Mouse (Mus musculus): Measurements from ENCODE around the gene Gipc3. TPM values are rescaled to one million over a fixed set of nuclear protein-coding genes. Genes with fewer than 3 reads are reported as not detected.

Gene Gipc3
- polyA plus RNA-seq, 1 experiment from 2014 or later: 0.08 TPM

GRCm38 (mm10) chr10:81306173-81306668 lies 36.8 kb downstream of the Gipc3 start:
- WGBS: 86% methylated on average over 12 of the region's 12 CpGs

GRCm38 (mm10) chr10:81305663-81306062 lies 37.4 kb downstream of the Gipc3 start:
- Histone ChIP-seq H3K9ac (no peak overlapping the region), H3K36me3 (ENCODE audit: insufficient read depth) (peaks cover 52% of the 10 kb centered on the region), H3K27me3 (ENCODE audit: insufficient read depth, low read length) (no peaks in the 10 kb centered on the region), H3K27ac (ENCODE audit: low read depth) (no peak overlapping the region), H3K4me1 (ENCODE audit: insufficient read depth) (no peaks in the 10 kb centered on the region), H3K4me2 (no peak overlapping the region), H3K4me3 (ENCODE audit: low read depth, low read length) (no peak overlapping the region), H3K9me3 (ENCODE audit: low read depth, low read length) (no peaks in the 10 kb centered on the region)
- DNase-seq (no peak), ATAC-seq (ENCODE audit: insufficient read depth) (no peak)
- 91% methylated on average over 14 of the region's 14 CpGs for WGBS
- no peak for TF ChIP-seq CTCF (IDR thresholded peaks at IDR 0.05; ENCODE audit: low read depth)

More at GRCm38 (mm10) chr10:81306173-81306668, 36.8 kb downstream of the Gipc3 start:
- H3K4me2 ChIP-seq: no peak overlapping the region
- H3K9me3 ChIP-seq (ENCODE audit: low read depth, low read length): no peaks in the 10 kb centered on the region
- ATAC-seq (ENCODE audit: insufficient read depth) (no peak), DNase-seq (no peak)
- no peak overlapping the region for H3K27ac ChIP-seq (ENCODE audit: low read depth)
- peaks cover 57% of the 10 kb centered on the region for H3K36me3 ChIP-seq (ENCODE audit: insufficient read depth)
- H3K4me1 ChIP-seq (ENCODE audit: insufficient read depth): no peaks in the 10 kb centered on the region
- H3K27me3 ChIP-seq (ENCODE audit: insufficient read depth, low read length): no peaks in the 10 kb centered on the region
- no peak overlapping the region for H3K4me3 ChIP-seq (ENCODE audit: low read depth, low read length)
- TF ChIP-seq CTCF (IDR thresholded peaks at IDR 0.05; ENCODE audit: low read depth): no peak
- H3K9ac ChIP-seq: no peak overlapping the region

- no peak overlapping the region for H3K4me3 ChIP-seq (ENCODE audit: low read depth, low read length)
- no peaks in the 10 kb centered on the region for H3K4me1 ChIP-seq (ENCODE audit: insufficient read depth)
- H3K9ac ChIP-seq: no peak overlapping the region; the same call in 1 of the 2 replicates
- ATAC-seq (ENCODE audit: insufficient read depth) (peak; percentile 42; the same call in 1 of the 2 replicates), DNase-seq (peak; percentile 66)
- H3K27me3 ChIP-seq (ENCODE audit: insufficient read depth, low read length): no peaks in the 10 kb centered on the region
- peak; percentile 87 for TF ChIP-seq CTCF (IDR thresholded peaks at IDR 0.05; ENCODE audit: low read depth)
- H3K9me3 ChIP-seq (ENCODE audit: low read depth, low read length): no peaks in the 10 kb centered on the region
- no peak overlapping the region for H3K4me2 ChIP-seq
- peaks cover 42% of the 10 kb centered on the region for H3K36me3 ChIP-seq (ENCODE audit: insufficient read depth)
- H3K27ac ChIP-seq (ENCODE audit: low read depth): no peak overlapping the region
- WGBS: 15% methylated on average over 8 of the region's 9 CpGs
Measured at GRCm38 (mm10) chr10:81304597-81305238, 38.3 kb downstream of the Gipc3 start.

- ATAC-seq (ENCODE audit: insufficient read depth): no peak
- 61% methylated on average over 7 of the region's 7 CpGs for WGBS
- no peak overlapping the region for H3K4me2 ChIP-seq
- no peaks in the 10 kb centered on the region for H3K4me1 ChIP-seq (ENCODE audit: insufficient read depth)
- no peak overlapping the region for H3K27ac ChIP-seq (ENCODE audit: low read depth)
- no peak for TF ChIP-seq CTCF (IDR thresholded peaks at IDR 0.05; ENCODE audit: low read depth)
- H3K27me3 ChIP-seq (ENCODE audit: insufficient read depth, low read length): no peaks in the 10 kb centered on the region
- H3K9me3 ChIP-seq (ENCODE audit: low read depth, low read length): no peaks in the 10 kb centered on the region
- no peak overlapping the region for H3K4me3 ChIP-seq (ENCODE audit: low read depth, low read length)
- DNase-seq: no peak
- H3K36me3 ChIP-seq (ENCODE audit: insufficient read depth): peaks cover 33% of the 10 kb centered on the region
- H3K9ac ChIP-seq: no peak overlapping the region
Measured at GRCm38 (mm10) chr10:81303761-81304160, 39.3 kb downstream of the Gipc3 start.

GRCm38 (mm10) chr10:81303258-81303657 lies 39.8 kb downstream of the Gipc3 start:
- 58% methylated on average over 10 of the region's 10 CpGs for WGBS
- no peak overlapping the region for H3K27ac ChIP-seq (ENCODE audit: low read depth)
- no peak overlapping the region for H3K9ac ChIP-seq
- H3K27me3 ChIP-seq (ENCODE audit: insufficient read depth, low read length): no peaks in the 10 kb centered on the region
- H3K4me3 ChIP-seq (ENCODE audit: low read depth, low read length): no peak overlapping the region
- peaks cover 28% of the 10 kb centered on the region for H3K36me3 ChIP-seq (ENCODE audit: insufficient read depth)
- ATAC-seq (ENCODE audit: insufficient read depth) (no peak), DNase-seq (no peak)
- TF ChIP-seq CTCF (IDR thresholded peaks at IDR 0.05; ENCODE audit: low read depth): no peak
- H3K4me2 ChIP-seq: peak overlapping the region; percentile 3; the same call in 1 of the 2 replicates
- H3K9me3 ChIP-seq (ENCODE audit: low read depth, low read length): no peaks in the 10 kb centered on the region
- H3K4me1 ChIP-seq (ENCODE audit: insufficient read depth): no peaks in the 10 kb centered on the region

GRCm38 (mm10) chr10:81302781-81303218 lies 40.3 kb downstream of the Gipc3 start:
- no peak for ATAC-seq (ENCODE audit: insufficient read depth)
- H3K9ac ChIP-seq: no peak overlapping the region
- no peak overlapping the region for H3K27ac ChIP-seq (ENCODE audit: low read depth)
- no peak for DNase-seq
- peaks cover 23% of the 10 kb centered on the region for H3K36me3 ChIP-seq (ENCODE audit: insufficient read depth)
- peak overlapping the region; percentile 3; the same call in 1 of the 2 replicates for H3K4me2 ChIP-seq
- WGBS: 47% methylated on average over 14 of the region's 14 CpGs
- no peaks in the 10 kb centered on the region for H3K9me3 ChIP-seq (ENCODE audit: low read depth, low read length)
- H3K4me3 ChIP-seq (ENCODE audit: low read depth, low read length): no peak overlapping the region
- TF ChIP-seq CTCF (IDR thresholded peaks at IDR 0.05; ENCODE audit: low read depth): no peak
- H3K27me3 ChIP-seq (ENCODE audit: insufficient read depth, low read length): no peaks in the 10 kb centered on the region
- no peaks in the 10 kb centered on the region for H3K4me1 ChIP-seq (ENCODE audit: insufficient read depth)

- Histone ChIP-seq H3K4me1 (ENCODE audit: insufficient read depth) (no peaks in the 10 kb centered on the region), H3K4me2 (no peak overlapping the region), H3K27ac (ENCODE audit: low read depth) (peak overlapping the region; percentile 65), H3K36me3 (ENCODE audit: insufficient read depth) (peaks cover 18% of the 10 kb centered on the region), H3K4me3 (ENCODE audit: low read depth, low read length) (no peak overlapping the region), H3K9me3 (ENCODE audit: low read depth, low read length) (no peaks in the 10 kb centered on the region), H3K9ac (peak overlapping the region; percentile 29; the same call in 1 of the 2 replicates), H3K27me3 (ENCODE audit: insufficient read depth, low read length) (no peaks in the 10 kb centered on the region)
- DNase-seq (no peak), ATAC-seq (ENCODE audit: insufficient read depth) (no peak)
- no peak for TF ChIP-seq CTCF (IDR thresholded peaks at IDR 0.05; ENCODE audit: low read depth)
- WGBS: 61% methylated on average over 4 of the region's 4 CpGs
Measured at GRCm38 (mm10) chr10:81302288-81302687, 40.8 kb downstream of the Gipc3 start.
